Mouse (Mus musculus) lung, embryonic 15.5 days (tissue): Measurements from ENCODE around the gene Vps72. TPM values are rescaled to one million over a fixed set of nuclear protein-coding genes. Genes with fewer than 3 reads are reported as not detected.

Experiments used
- ATAC-seq: fragments of 200-750 bp; cut with Nextera tagmentation; 2 replicates; pipeline ENCODE4 v1.8.0; 2017; ENCODE audit warnings: moderate number of reproducible peaks, borderline replicate concordance; ENCODE audit not compliant: low FRiP score, low TSS enrichment; ENCODE audit errors: extremely low read depth
- H3K27ac ChIP-seq: fragments of 300-500 bp; sonication (generic); 2 replicates; pipeline ENCODE4 v1.5.1; 2015; ENCODE audit warnings: moderate library complexity, mild to moderate bottlenecking, inconsistent platforms
- H3K27me3 ChIP-seq: fragments of 300-500 bp; sonication (generic); 2 replicates; pipeline ENCODE4 v1.6.1; 2015; ENCODE audit warnings: inconsistent platforms
- H3K36me3 ChIP-seq: fragments of 300-500 bp; sonication (generic); 2 replicates; pipeline ENCODE4 v1.6.1; 2015; ENCODE audit warnings: inconsistent platforms
- H3K4me1 ChIP-seq: fragments of 300-500 bp; sonication (generic); 2 replicates; pipeline ENCODE4 v1.6.1; 2015; ENCODE audit warnings: inconsistent platforms
- H3K4me2 ChIP-seq: fragments of 300-500 bp; sonication (generic); 2 replicates; pipeline ENCODE4 v1.6.1; 2015; ENCODE audit warnings: inconsistent platforms, mild to moderate bottlenecking, moderate library complexity
- H3K4me3 ChIP-seq: fragments of 300-500 bp; sonication (generic); 2 replicates; pipeline ENCODE4 v1.5.1; 2015; ENCODE audit warnings: mild to moderate bottlenecking, inconsistent platforms
- H3K9ac ChIP-seq: fragments of 300-500 bp; sonication (generic); 2 replicates; pipeline ENCODE4 v1.6.1; 2015; ENCODE audit warnings: inconsistent platforms
- H3K9me3 ChIP-seq: fragments of 300-500 bp; sonication (generic); 2 replicates; pipeline ENCODE4 v1.6.1; 2016; ENCODE audit warnings: inconsistent platforms
- WGBS: fragments of 180-500 bp; shearing (Covaris S2); methylation state at CpG from one replicate; pipeline ENCODE4 v1.1.7; 2015; 5-methylcytosine and 5-hydroxymethylcytosine counted together
- polyA plus RNA-seq: library from polyadenylated mRNA; unstranded; fragments of >200 nt; fragmentation: Nextera tagmentation; extraction: Ambion mirVana; gene quantifications from 2 replicates; pipeline ENCODE4 v1.2.1, GENCODE M21; 2015

Gene Vps72
- 163 and 165 TPM in 2 replicates for polyA plus RNA-seq

GRCm38 (mm10) chr3:95110911-95111726 is at the start of gene Vps72:
Gene Vps72, plus strand, starts transcription at chr3:95111022.
- Histone ChIP-seq H3K9me3 (no peaks in the 10 kb centered on the region), H3K4me1 (peaks cover 11% of the 10 kb centered on the region), H3K27me3 (no peaks in the 10 kb centered on the region), H3K9ac (peak within 1 kb of the TSS; percentile 89), H3K4me3 (peak within 1 kb of the TSS; percentile 88), H3K27ac (peak within 1 kb of the TSS; percentile 98), H3K4me2 (peak within 1 kb of the TSS; percentile 55), H3K36me3 (peaks cover 8% of the 10 kb centered on the region; the same call in 1 of the 2 replicates)
- under 1% methylated on average over 54 of the region's 54 CpGs for WGBS
- peak; percentile 71; the same call in 1 of the 2 replicates for ATAC-seq

- Histone ChIP-seq H3K27me3 (no peaks in the 10 kb centered on the region), H3K27ac (no peak overlapping the region), H3K36me3 (peaks cover 95% of the 10 kb centered on the region), H3K4me2 (no peak overlapping the region), H3K4me1 (no peaks in the 10 kb centered on the region), H3K9ac (no peak overlapping the region), H3K4me3 (no peak overlapping the region), H3K9me3 (no peaks in the 10 kb centered on the region)
- ATAC-seq: no peak
- WGBS: 92% methylated on average over 4 of the region's 4 CpGs
These were observed 47.1 kb upstream of the Vps72 start for GRCm38 (mm10) chr3:95063741-95064140.

- Histone ChIP-seq H3K4me1 (no peaks in the 10 kb centered on the region), H3K27me3 (no peaks in the 10 kb centered on the region), H3K36me3 (peaks cover 93% of the 10 kb centered on the region), H3K9ac (no peak overlapping the region), H3K27ac (no peak overlapping the region), H3K4me3 (no peak overlapping the region), H3K4me2 (no peak overlapping the region), H3K9me3 (no peaks in the 10 kb centered on the region)
- 81% methylated on average over 1 of the region's 1 CpGs for WGBS
- no peak for ATAC-seq
These were observed 45.3 kb upstream of the Vps72 start for GRCm38 (mm10) chr3:95065553-95065952.

DNA sequence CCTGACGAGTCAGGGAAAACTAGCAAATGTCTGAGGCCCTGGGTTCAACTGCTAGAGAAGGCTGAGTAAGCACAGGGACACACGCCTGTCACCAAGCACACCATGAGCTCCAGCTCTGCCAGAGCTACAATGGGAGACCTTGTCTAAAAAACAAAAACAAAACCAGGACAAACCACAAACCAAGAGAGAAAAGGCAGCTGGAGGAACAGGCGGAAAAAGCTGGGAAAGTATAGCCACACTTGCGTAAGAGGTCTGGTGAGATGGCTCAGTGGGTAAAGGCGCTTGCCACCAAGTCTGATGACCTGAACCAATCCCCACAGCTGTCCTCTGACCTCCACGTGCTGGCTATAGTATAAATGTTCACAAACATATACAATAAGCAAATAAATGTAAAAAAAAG is 44.7 kb upstream of the Vps72 start:
- no peaks in the 10 kb centered on the region for H3K9me3 ChIP-seq
- no peaks in the 10 kb centered on the region for H3K27me3 ChIP-seq
- H3K4me1 ChIP-seq: no peaks in the 10 kb centered on the region
- WGBS: 86% methylated on average over 6 of the region's 6 CpGs
- H3K4me2 ChIP-seq: no peak overlapping the region
- H3K27ac ChIP-seq: no peak overlapping the region
- H3K36me3 ChIP-seq: peaks cover 93% of the 10 kb centered on the region
- H3K9ac ChIP-seq: no peak overlapping the region
- no peak for ATAC-seq
- H3K4me3 ChIP-seq: no peak overlapping the region

GRCm38 (mm10) chr3:95066570-95066969 is 44.3 kb upstream of the Vps72 start:
- 83% methylated on average over 11 of the region's 11 CpGs for WGBS
- H3K27me3 ChIP-seq: no peaks in the 10 kb centered on the region
- H3K4me3 ChIP-seq: no peak overlapping the region
- no peak for ATAC-seq
- no peak overlapping the region for H3K27ac ChIP-seq
- no peak overlapping the region for H3K9ac ChIP-seq
- no peak overlapping the region for H3K4me2 ChIP-seq
- no peaks in the 10 kb centered on the region for H3K9me3 ChIP-seq
- H3K4me1 ChIP-seq: no peaks in the 10 kb centered on the region
- H3K36me3 ChIP-seq: peaks cover 93% of the 10 kb centered on the region

- no peak for ATAC-seq
- WGBS: 91% methylated on average over 2 of the region's 2 CpGs
- no peak overlapping the region for H3K27ac ChIP-seq
These were observed 39.2 kb upstream of the Vps72 start for GRCm38 (mm10) chr3:95071606-95072005.

GRCm38 (mm10) chr3:95088071-95088470 is 22.8 kb upstream of the Vps72 start:
- 93% methylated on average over 1 of the region's 1 CpGs for WGBS
- Histone ChIP-seq H3K27me3 (no peaks in the 10 kb centered on the region), H3K4me3 (no peak overlapping the region), H3K9me3 (no peaks in the 10 kb centered on the region), H3K27ac (no peak overlapping the region), H3K4me1 (no peaks in the 10 kb centered on the region), H3K9ac (no peak overlapping the region), H3K36me3 (peaks cover 7% of the 10 kb centered on the region; the same call in 1 of the 2 replicates), H3K4me2 (no peak overlapping the region)
- ATAC-seq: no peak

More at GRCm38 (mm10) chr3:95071606-95072005, 39.2 kb upstream of the Vps72 start:
- Histone ChIP-seq H3K9ac (no peak overlapping the region), H3K4me1 (no peaks in the 10 kb centered on the region), H3K27me3 (no peaks in the 10 kb centered on the region), H3K36me3 (peaks cover 83% of the 10 kb centered on the region), H3K9me3 (no peaks in the 10 kb centered on the region), H3K4me2 (no peak overlapping the region), H3K4me3 (no peak overlapping the region)

GRCm38 (mm10) chr3:95100854-95101253 is 10.0 kb upstream of the Vps72 start:
- Histone ChIP-seq H3K36me3 (peaks cover 13% of the 10 kb centered on the region; the same call in 1 of the 2 replicates), H3K9ac (no peak overlapping the region), H3K4me1 (peaks cover 9% of the 10 kb centered on the region), H3K27me3 (no peaks in the 10 kb centered on the region), H3K9me3 (no peaks in the 10 kb centered on the region), H3K27ac (no peak overlapping the region), H3K4me2 (no peak overlapping the region), H3K4me3 (no peak overlapping the region)
- no peak for ATAC-seq
- WGBS: 24% methylated on average over 2 of the region's 2 CpGs

DNA sequence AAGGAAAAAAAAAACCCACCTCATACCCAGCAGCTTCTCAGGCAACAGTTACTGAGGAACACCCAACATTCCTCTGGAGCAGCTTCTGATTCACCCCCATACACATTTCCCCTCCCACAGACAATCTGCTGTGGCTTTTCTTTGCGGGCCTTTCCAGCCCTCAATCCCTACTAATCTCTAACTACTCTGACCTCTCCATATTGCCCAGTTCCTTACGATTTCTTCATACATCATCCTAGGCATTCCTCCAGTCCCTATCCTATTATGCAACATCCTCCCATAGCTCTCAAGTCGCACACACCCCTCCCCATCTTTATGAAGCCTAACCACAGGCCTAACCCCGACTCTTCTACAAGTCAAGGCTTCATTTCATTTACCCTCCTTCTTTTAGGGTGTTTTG is 5.7 kb upstream of the Vps72 start:
- no peak for ATAC-seq
- Histone ChIP-seq H3K36me3 (0 out of 2 replicates have a peak, but pooled peaks cover 5% of the 10 kb centered on the region), H3K4me2 (peak overlapping the region; percentile 73), H3K9me3 (no peaks in the 10 kb centered on the region), H3K9ac (peak overlapping the region; percentile 93), H3K4me3 (peak overlapping the region; percentile 89), H3K27ac (0 out of 2 replicates have a peak overlapping the region, but pooled peaks have one; percentile 82), H3K4me1 (peaks cover 9% of the 10 kb centered on the region), H3K27me3 (no peaks in the 10 kb centered on the region)
- 30% methylated on average over 4 of the region's 4 CpGs for WGBS

- H3K27me3 ChIP-seq: no peaks in the 10 kb centered on the region
- H3K4me3 ChIP-seq: peak overlapping the region; percentile 89
- no peaks in the 10 kb centered on the region for H3K9me3 ChIP-seq
- H3K27ac ChIP-seq: peak overlapping the region; percentile 82
- under 1% methylated on average over 16 of the region's 16 CpGs for WGBS
- H3K4me1 ChIP-seq: peaks cover 9% of the 10 kb centered on the region
- peak overlapping the region; percentile 73 for H3K4me2 ChIP-seq
- peak overlapping the region; percentile 93 for H3K9ac ChIP-seq
- H3K36me3 ChIP-seq: 0 out of 2 replicates have a peak, but pooled peaks cover 5% of the 10 kb centered on the region
- ATAC-seq: no peak
These were observed 5.1 kb upstream of the Vps72 start for GRCm38 (mm10) chr3:95105586-95106337.

DNA sequence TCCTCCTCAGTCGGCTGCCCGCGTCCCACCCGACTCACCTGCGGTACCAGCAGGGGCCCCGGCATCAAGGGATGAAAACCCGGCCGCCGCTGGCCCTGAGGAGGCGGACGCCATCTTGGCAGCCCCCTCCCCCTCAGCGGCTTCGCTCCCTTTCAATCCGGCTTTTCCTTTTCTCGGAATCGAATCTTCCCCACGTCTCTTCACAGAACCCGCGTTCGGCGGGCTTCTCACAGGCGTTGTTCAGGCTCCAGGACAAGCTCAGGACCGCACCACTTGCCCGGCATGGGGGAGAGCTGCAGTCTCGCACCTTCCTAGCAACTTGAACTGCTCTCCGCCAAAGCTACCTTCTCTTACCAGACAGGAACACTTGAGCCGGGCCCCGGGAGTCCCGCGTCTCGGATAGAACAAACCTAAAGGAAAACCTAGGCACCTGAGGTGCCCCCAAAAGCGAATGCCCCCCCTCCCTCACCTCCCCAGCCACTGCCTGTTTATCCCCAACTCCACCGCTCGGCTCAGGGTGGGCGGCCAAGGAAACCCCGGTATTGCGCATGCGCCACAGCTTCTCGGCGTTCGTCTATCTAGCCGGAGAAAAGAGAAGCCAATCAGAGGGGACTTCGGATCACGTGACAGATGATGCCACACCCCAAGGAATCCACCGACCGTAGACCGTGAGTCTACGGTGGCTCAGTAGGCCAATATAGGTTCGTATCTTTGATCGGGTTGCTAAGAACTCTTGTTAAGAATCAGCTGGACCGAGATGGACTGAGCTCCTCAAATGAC is 4.3 kb upstream of the Vps72 start, which contains the start of gene Pip5k1a:
Pip5k1a (minus strand) TSS at position 593 of the 780 bp plus-strand sequence.
- H3K9me3 ChIP-seq: no peaks in the 10 kb centered on the region
- H3K4me2 ChIP-seq: peak within 1 kb of the TSS; percentile 73
- H3K27ac ChIP-seq: peak within 1 kb of the TSS; percentile 82
- H3K4me3 ChIP-seq: peak within 1 kb of the TSS; percentile 89
- 0 out of 2 replicates have a peak, but pooled peaks cover 3% of the 10 kb centered on the region for H3K36me3 ChIP-seq
- H3K9ac ChIP-seq: peak within 1 kb of the TSS; percentile 93
- peak; percentile 87 for ATAC-seq
- under 1% methylated on average over 51 of the region's 51 CpGs for WGBS
- peaks cover 9% of the 10 kb centered on the region for H3K4me1 ChIP-seq
- H3K27me3 ChIP-seq: no peaks in the 10 kb centered on the region
